Mouse (Mus musculus): Measurements from ENCODE around the gene Glt8d1. TPM values are rescaled to one million over a fixed set of nuclear protein-coding genes. Genes with fewer than 3 reads are reported as not detected.

Gene Glt8d1
- total RNA-seq, 2 experiments from 2014 or later = 26.6 to 32.1 TPM

Other genes with a start within 250 kb of the Glt8d1 start
- gene Tmem110, start 175.8 kb upstream of the Glt8d1 start, total RNA-seq (2021) = 10 to 100 TPM; 10.0 to 13.2 TPM
- 10 to 100 TPM; 12.7 to 13.8 TPM for gene Mustn1, start 122.2 kb upstream of the Glt8d1 start, total RNA-seq (2021)
- gene Itih4, start 114.9 kb upstream of the Glt8d1 start, total RNA-seq (2021) = 1 to 10 TPM; 3.2 to 4.4 TPM
- under 1 TPM; 0.64 to 0.89 TPM for gene Itih3, start 77.6 kb upstream of the Glt8d1 start, total RNA-seq (2021)
- not detected for gene Itih1, start 58.1 kb upstream of the Glt8d1 start, total RNA-seq (2021)
- 1 to 10 TPM; 4.5 to 5.0 TPM for gene Nek4, start 50.0 kb upstream of the Glt8d1 start, total RNA-seq (2021)
- 100 to 1,000 TPM; 177 to 181 TPM for gene Spcs1, start 272 bp downstream of the Glt8d1 start, total RNA-seq (2021)
- 10 to 100 TPM; 78.8 to 82.5 TPM for gene Pbrm1, start 17.7 kb downstream of the Glt8d1 start, total RNA-seq (2021)
- gene Gnl3, start 17.8 kb downstream of the Glt8d1 start, total RNA-seq (2021) = 10 to 100 TPM; 28.2 to 31.4 TPM
- 10 to 100 TPM; 92.2 to 93.5 TPM for gene Smim4, start 127.6 kb downstream of the Glt8d1 start, total RNA-seq (2021)
- gene Nt5dc2, start 129.7 kb downstream of the Glt8d1 start, total RNA-seq (2021) = 10 to 100 TPM; 53.1 to 57.7 TPM
- 10 to 100 TPM; 77.3 to 78.9 TPM for gene Stab1, start 167.2 kb downstream of the Glt8d1 start, total RNA-seq (2021)
- gene Tnnc1, start 206.9 kb downstream of the Glt8d1 start, total RNA-seq (2021) = 1,000 to 10,000 TPM; 5,439 to 5,458 TPM
- 100 to 1,000 TPM; 234 to 236 TPM for gene Nisch, start 215.5 kb downstream of the Glt8d1 start, total RNA-seq (2021)
- 10 to 100 TPM; 15.1 to 16.9 TPM for gene Sema3g, start 216.5 kb downstream of the Glt8d1 start, total RNA-seq (2021)
- gene Phf7, start 249.9 kb downstream of the Glt8d1 start, total RNA-seq (2021) = 1 to 10 TPM; 5.2 to 6.0 TPM